In the genomic region with DNA sequence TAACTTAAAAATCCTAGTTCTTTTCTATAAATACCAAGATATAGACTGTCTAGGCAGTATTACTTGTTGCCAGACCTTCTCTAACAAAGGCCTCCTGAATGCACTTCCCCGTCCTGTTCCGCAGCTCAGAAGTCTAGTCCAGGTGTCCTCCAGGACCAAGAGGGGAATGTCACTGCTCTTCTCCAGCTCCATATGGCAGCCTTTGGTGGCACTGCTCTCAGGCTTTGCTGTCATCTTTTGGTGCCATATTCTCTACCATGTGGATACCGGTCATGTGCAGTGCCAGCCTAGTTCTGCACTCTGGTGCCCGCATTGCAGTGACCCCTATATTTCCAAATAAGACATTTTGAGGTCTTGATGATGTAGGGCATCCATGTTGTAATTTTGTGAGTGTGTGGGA, we compare ENCODE assay signal across 12 mouse cellular contexts.
DNase-seq lines count a peak whose midpoint lies in the region.
"Had no signal": no experiment of that assay in that cellular context is flagged by ENCODE, and none has a peak within 500 bp of the region (broad histone marks: within the 10 kb centered on the region; RNA-seq: fewer than 3 reads in every experiment).

No protein-coding gene starts in this region.

- DNase-seq in cerebellum, adult 11 months = peak; percentile 35
- peak; percentile 47 to 59 for DNase-seq in cerebellum, adult 18-20 months
- DNase-seq in cerebellum, adult 9-11 months = peak; percentile 62
- DNase-seq in cerebellum, postnatal 36 days = peak; percentile 44 to 47
- DNase-seq in thymus, postnatal 4 days = no peak
- DNase-seq in urinary bladder, adult 18-20 months (ENCODE audit: low spot score in 2 of 2) = no peak
- no peak for DNase-seq in kidney, postnatal 10 days
- DNase-seq: adrenal gland, adult 8-10 months; adrenal gland, postnatal 36 days; gastrocnemius, postnatal 36 days; heart, adult 18-20 months; kidney, adult 18-20 months had no signal

Comparison
In these comparisons a context has a peak if more than half of its experiments do, and no peak if none do; other contexts are left out.
1. DNase-seq: peak in cerebellum, adult 11 months (single experiment), cerebellum, adult 18-20 months (2 of 2), cerebellum, adult 9-11 months (single experiment) and cerebellum, postnatal 36 days (2 of 2); none in thymus, postnatal 4 days (single experiment), urinary bladder, adult 18-20 months (0 of 2) and kidney, postnatal 10 days (single experiment).